Comparison of ENCODE assay signal across 7 mouse cellular contexts in the genomic region with DNA sequence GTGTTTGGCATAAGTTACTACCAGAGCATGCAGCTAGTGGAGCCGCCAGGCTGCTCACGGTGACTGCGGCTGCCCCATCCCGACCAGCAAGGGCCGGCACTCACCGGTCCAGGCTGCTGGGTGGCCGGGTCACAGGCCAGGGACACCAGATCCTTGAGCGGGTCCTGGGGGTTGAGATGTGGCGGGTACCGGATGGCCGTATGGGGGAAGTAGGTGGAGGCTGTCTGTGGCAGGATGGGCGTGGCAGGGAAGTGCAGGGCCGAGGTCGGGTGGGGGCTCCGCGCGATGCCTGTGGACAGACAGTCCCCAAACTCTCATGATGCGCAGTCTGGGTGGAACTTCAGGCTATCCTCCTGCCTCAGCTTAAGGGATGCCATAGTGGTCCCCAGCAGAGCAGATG. TPM values are rescaled to one million over a fixed set of nuclear protein-coding genes. Genes with fewer than 3 reads are reported as not detected.
DNase-seq lines count a peak whose midpoint lies in the region; ATAC-seq and TF ChIP-seq lines count a peak whose summit lies in the region.

No protein-coding gene starts in this region.

- H3K9me3 ChIP-seq in intestine, embryonic 16.5 days (ENCODE audit: control insufficient read depth, low read length): no peaks in the 10 kb centered on the region
- no peaks in the 10 kb centered on the region for H3K9me3 ChIP-seq in intestine, embryonic 15.5 days
- H3K9me3 ChIP-seq in heart, embryonic 13.5 days: no peaks in the 10 kb centered on the region

- TF ChIP-seq CTCF in bone marrow, adult 2 months (IDR thresholded peaks at IDR 0.05; ENCODE audit: control insufficient read depth, insufficient read depth, low read length): no peak

- DNase-seq in lung, postnatal 10 days: peak; percentile 70
- no peak for DNase-seq in frontal cortex, postnatal 36 days (ENCODE audit: low spot score in 2 of 2)
- DNase-seq in right cerebral cortex, postnatal 4 days: no peak

- H3K36me3 ChIP-seq in intestine, embryonic 16.5 days (ENCODE audit: control insufficient read depth, insufficient read depth, low read length): peaks cover 14% of the 10 kb centered on the region
- peaks cover 20% of the 10 kb centered on the region for H3K36me3 ChIP-seq in intestine, embryonic 15.5 days
- H3K36me3 ChIP-seq in heart, embryonic 13.5 days: peaks cover 76% of the 10 kb centered on the region

- WGBS in intestine, embryonic 16.5 days: 60% methylated on average over 18 of the region's 18 CpGs
- WGBS in intestine, embryonic 15.5 days: 61% methylated on average over 18 of the region's 18 CpGs
- WGBS in bone marrow, adult 2 months: 32% methylated on average over 18 of the region's 18 CpGs
- 59% methylated on average over 18 of the region's 18 CpGs for WGBS in heart, embryonic 13.5 days

- H3K27me3 ChIP-seq in intestine, embryonic 16.5 days (replicated peaks; ENCODE audit: control insufficient read depth, insufficient read depth, low read length): peaks cover 4% of the 10 kb centered on the region; the same call in 1 of the 2 replicates
- no peaks in the 10 kb centered on the region for H3K27me3 ChIP-seq in intestine, embryonic 15.5 days (replicated peaks)
- H3K27me3 ChIP-seq in heart, embryonic 13.5 days (replicated peaks): peaks cover 12% of the 10 kb centered on the region; the same call in 1 of the 2 replicates

- no peak overlapping the region for H3K4me2 ChIP-seq in intestine, embryonic 16.5 days (ENCODE audit: low read depth, low read length)
- no peak overlapping the region for H3K4me2 ChIP-seq in intestine, embryonic 15.5 days (replicated peaks)
- no peak overlapping the region for H3K4me2 ChIP-seq in heart, embryonic 13.5 days

- H3K9ac ChIP-seq in intestine, embryonic 16.5 days (ENCODE audit: low read depth, low read length): 0 out of 2 replicates have a peak overlapping the region, but pooled peaks have one; percentile 4
- no peak overlapping the region for H3K9ac ChIP-seq in intestine, embryonic 15.5 days
- H3K9ac ChIP-seq in heart, embryonic 13.5 days: peak overlapping the region; percentile 37; the same call in 1 of the 2 replicates

- H3K27ac ChIP-seq in intestine, embryonic 16.5 days (ENCODE audit: low read length): no peak overlapping the region
- H3K27ac ChIP-seq in intestine, embryonic 15.5 days: no peak overlapping the region
- peak overlapping the region; percentile 72 for H3K27ac ChIP-seq in bone marrow, adult 2 months (ENCODE audit: control insufficient read depth, insufficient read depth, low read depth, low read length, poor library complexity)
- H3K27ac ChIP-seq in heart, embryonic 13.5 days (replicated peaks): peak overlapping the region; percentile 32; the same call in 1 of the 2 replicates

- ATAC-seq in intestine, embryonic 16.5 days: no peak
- no peak for ATAC-seq in intestine, embryonic 15.5 days
- no peak for ATAC-seq in heart, embryonic 13.5 days (ENCODE audit: extremely low read depth, insufficient number of reproducible peaks, low FRiP score, low TSS enrichment)

- H3K4me3 ChIP-seq in intestine, embryonic 16.5 days (ENCODE audit: low read length): no peak overlapping the region
- H3K4me3 ChIP-seq in intestine, embryonic 15.5 days (replicated peaks): no peak overlapping the region
- peak overlapping the region; percentile 46 for H3K4me3 ChIP-seq in bone marrow, adult 2 months (replicated peaks; ENCODE audit: control insufficient read depth, low read depth, low read length)
- no peak overlapping the region for H3K4me3 ChIP-seq in heart, embryonic 13.5 days

- H3K4me1 ChIP-seq in intestine, embryonic 16.5 days (ENCODE audit: control insufficient read depth, insufficient read depth, low read length): peaks cover 60% of the 10 kb centered on the region
- H3K4me1 ChIP-seq in intestine, embryonic 15.5 days (replicated peaks): peaks cover 72% of the 10 kb centered on the region
- peaks cover 11% of the 10 kb centered on the region for H3K4me1 ChIP-seq in bone marrow, adult 2 months (ENCODE audit: control insufficient read depth, insufficient read depth, low read length)
- peaks cover 92% of the 10 kb centered on the region for H3K4me1 ChIP-seq in heart, embryonic 13.5 days

- TF ChIP-seq POLR2A in bone marrow, adult 2 months (IDR thresholded peaks at IDR 0.05; ENCODE audit: borderline replicate concordance, control insufficient read depth, low read depth, low read length): no peak

RNA-seq across cellular contexts. Expression of a gene that starts 11.9 kb away (rescaled TPM):
- 426 and 504 TPM in 2 replicates for polyA plus RNA-seq in intestine, embryonic 16.5 days (2015; fragmentation: Nextera tagmentation; extraction: Ambion mirVana)
- 235 and 288 TPM in 2 replicates for polyA plus RNA-seq in intestine, embryonic 15.5 days (2015; fragmentation: Nextera tagmentation; extraction: Ambion mirVana)
- polyA plus RNA-seq in bone marrow, adult 2 months (2011; ENCODE audit: insufficient read depth, insufficient read length, low replicate concordance, missing spikeins): 7.9 and 18.0 TPM in 2 replicates
- polyA plus RNA-seq in heart, embryonic 13.5 days (2015; fragmentation: Nextera tagmentation; extraction: Ambion mirVana): 2.7 and 3.1 TPM in 2 replicates

RNA-seq across cellular contexts. Expression of a gene that starts 15.9 kb away (rescaled TPM):
- 0.55 and 1.8 TPM in 2 replicates for polyA plus RNA-seq in intestine, embryonic 16.5 days (2015; fragmentation: Nextera tagmentation; extraction: Ambion mirVana)
- 1.4 TPM in 1 of 2 replicates, not detected in the other for polyA plus RNA-seq in intestine, embryonic 15.5 days (2015; fragmentation: Nextera tagmentation; extraction: Ambion mirVana)
- polyA plus RNA-seq in bone marrow, adult 2 months (2011; ENCODE audit: insufficient read depth, insufficient read length, low replicate concordance, missing spikeins): not detected in 2 replicates
- 0.82 and 1.1 TPM in 2 replicates for polyA plus RNA-seq in heart, embryonic 13.5 days (2015; fragmentation: Nextera tagmentation; extraction: Ambion mirVana)

RNA-seq across cellular contexts. Expression of a gene that starts 20.5 kb away (rescaled TPM):
- 2.9 and 3.7 TPM in 2 replicates for polyA plus RNA-seq in intestine, embryonic 16.5 days (2015; fragmentation: Nextera tagmentation; extraction: Ambion mirVana)
- 2.8 and 3.6 TPM in 2 replicates for polyA plus RNA-seq in intestine, embryonic 15.5 days (2015; fragmentation: Nextera tagmentation; extraction: Ambion mirVana)
- polyA plus RNA-seq in bone marrow, adult 2 months (2011; ENCODE audit: insufficient read depth, insufficient read length, low replicate concordance, missing spikeins): 3.4 and 4.3 TPM in 2 replicates
- polyA plus RNA-seq in heart, embryonic 13.5 days (2015; fragmentation: Nextera tagmentation; extraction: Ambion mirVana): 2.1 and 2.3 TPM in 2 replicates

RNA-seq across cellular contexts. Expression of a gene that starts 20.5 kb away (rescaled TPM):
- 102 and 109 TPM in 2 replicates for polyA plus RNA-seq in intestine, embryonic 16.5 days (2015; fragmentation: Nextera tagmentation; extraction: Ambion mirVana)
- 89.2 and 100 TPM in 2 replicates for polyA plus RNA-seq in intestine, embryonic 15.5 days (2015; fragmentation: Nextera tagmentation; extraction: Ambion mirVana)
- polyA plus RNA-seq in bone marrow, adult 2 months (2011; ENCODE audit: insufficient read depth, insufficient read length, low replicate concordance, missing spikeins): 14.6 and 23.0 TPM in 2 replicates
- polyA plus RNA-seq in heart, embryonic 13.5 days (2015; fragmentation: Nextera tagmentation; extraction: Ambion mirVana): 69.7 and 73.6 TPM in 2 replicates

RNA-seq across cellular contexts. Expression of a gene that starts 26.4 kb away (rescaled TPM):
- polyA plus RNA-seq in intestine, embryonic 16.5 days (2015; fragmentation: Nextera tagmentation; extraction: Ambion mirVana): 73.2 and 78.7 TPM in 2 replicates
- polyA plus RNA-seq in intestine, embryonic 15.5 days (2015; fragmentation: Nextera tagmentation; extraction: Ambion mirVana): 83.2 and 85.7 TPM in 2 replicates
- polyA plus RNA-seq in bone marrow, adult 2 months (2011; ENCODE audit: insufficient read depth, insufficient read length, low replicate concordance, missing spikeins): 126 and 131 TPM in 2 replicates
- 72.2 and 78.1 TPM in 2 replicates for polyA plus RNA-seq in heart, embryonic 13.5 days (2015; fragmentation: Nextera tagmentation; extraction: Ambion mirVana)

Comparison
In these comparisons a context has a peak if more than half of its experiments do, and no peak if none do; other contexts are left out.
1. H3K27ac ChIP-seq: peak in bone marrow, adult 2 months (single experiment) and heart, embryonic 13.5 days (single experiment); none in intestine, embryonic 16.5 days (single experiment) and intestine, embryonic 15.5 days (single experiment).
2. RNA of a gene that starts 11.9 kb away (polyA plus RNA-seq): 426 to 504 TPM in intestine, embryonic 16.5 days and 235 to 288 TPM in intestine, embryonic 15.5 days; 7.9 to 18.0 TPM in bone marrow, adult 2 months and 2.7 to 3.1 TPM in heart, embryonic 13.5 days; every median in the first group is over 10 times any median in the second.